23 mouse cellular contexts compared by ENCODE assay signal in genomic region chr3:96426268-96426667, GRCm38 (mm10). TPM values are rescaled to one million over a fixed set of nuclear protein-coding genes. Genes with fewer than 3 reads are reported as not detected.
DNase-seq lines count a peak whose midpoint lies in the region; TF ChIP-seq lines count a peak whose summit lies in the region.
"Had no signal": no experiment of that assay in that cellular context is flagged by ENCODE, and none has a peak within 500 bp of the region (broad histone marks: within the 10 kb centered on the region; RNA-seq: fewer than 3 reads in every experiment).

No protein-coding gene starts in this region.

- no peak for TF ChIP-seq EP300 in MEL (IDR thresholded peaks at IDR 0.05; ENCODE audit: low read depth in 1 of 2, low read length in 2 of 2)

- no peaks in the 10 kb centered on the region for H3K9me3 ChIP-seq in MEL (replicated peaks; ENCODE audit: insufficient read depth, low read length)
- H3K9me3 ChIP-seq: G1E had no signal

- H3K4me1 ChIP-seq in MEL (ENCODE audit: control insufficient read depth in 1 of 2, insufficient read depth in 2 of 2, low read length in 2 of 2): peaks cover 10 to 36% of the 10 kb centered on the region in 2 experiments

- DNase-seq in heart, adult 11 months: peak; percentile 71
- DNase-seq in heart, postnatal 25 days (ENCODE audit: low spot score): no peak
- no peak for DNase-seq in MEL (ENCODE audit: low read depth, low spot score)
- no peak for DNase-seq in urinary bladder, postnatal 4 days (ENCODE audit: low spot score in 2 of 2)
- DNase-seq: adrenal gland, adult 2 months; adrenal gland, adult 8-10 months; adrenal gland, postnatal 10 days; adrenal gland, postnatal 14 days; adrenal gland, postnatal 25 days; adrenal gland, postnatal 36 days; B cell, adult 2 months; cerebellum, adult 11 months; cerebellum, adult 11-12 months; cerebellum, adult 18-20 months; cerebellum, adult 2 months had no signal

- TF ChIP-seq RAD21 in MEL (IDR thresholded peaks at IDR 0.05; ENCODE audit: low read depth, low read length): no peak

- intact Hi-C loops in heart, postnatal 25 days (cut with DNase I): no loop called here

- peaks cover 0 to 38% of the 10 kb centered on the region in 2 experiments; a peak in 2 of 4 replicates for H3K36me3 ChIP-seq in MEL (ENCODE audit: control insufficient read depth in 1 of 2, insufficient read depth in 2 of 2, low read length in 2 of 2)
- H3K36me3 ChIP-seq: G1E had no signal

- TF ChIP-seq POLR2A in MEL (IDR thresholded peaks at IDR 0.05; ENCODE audit: control insufficient read depth in 1 of 2, insufficient read depth in 1 of 2, low read depth in 1 of 2, low read length in 2 of 2, poor library complexity in 1 of 2): no peak

- no peak overlapping the region for H3K4me3 ChIP-seq in MEL (ENCODE audit: control insufficient read depth in 1 of 2, insufficient read depth in 1 of 2, low read depth in 2 of 2, low read length in 2 of 2)

- H3K27ac ChIP-seq in MEL (ENCODE audit: control insufficient read depth, low read depth, low read length): no peak overlapping the region

- no peak for TF ChIP-seq CTCF in MEL (IDR thresholded peaks at IDR 0.05 in 2 of 3, conservative IDR thresholded peaks at IDR 0.05 in 1 of 3; ENCODE audit: control insufficient read depth in 1 of 3, insufficient read depth in 1 of 3, low read depth in 2 of 3, low read length in 3 of 3, poor library complexity in 1 of 3, severe bottlenecking in 1 of 3)

- H3K27me3 ChIP-seq in MEL (ENCODE audit: control insufficient read depth in 1 of 2, insufficient read depth in 2 of 2, low read length in 2 of 2): no peaks in the 10 kb centered on the region
- H3K27me3 ChIP-seq: Patski had no signal

- no peak overlapping the region for H3K9ac ChIP-seq in MEL (ENCODE audit: control insufficient read depth, low read depth, low read length, poor library complexity, severe bottlenecking)

- H3K79me2 ChIP-seq in MEL (ENCODE audit: control insufficient read depth, insufficient read depth, low read length, poor library complexity): no peaks in the 10 kb centered on the region; the same call in 1 of the 2 replicates

TF ChIP-seq in MEL, 35 proteins besides CTCF, POLR2A, EP300 and RAD21:
- TF ChIP-seq GATA1 (IDR thresholded peaks at IDR 0.05; ENCODE audit: low read depth, low read length): peak; percentile 82
- no peak for TF ChIP-seq ZKSCAN1 (IDR thresholded peaks at IDR 0.05; ENCODE audit: low read depth, low read length)

RNA-seq across cellular contexts. Expression of gene BC107364, which starts 25.8 kb away (rescaled TPM):
- total RNA-seq in heart, postnatal 25 days (2021): not detected
- not detected in 2 replicates for total RNA-seq in MEL (2012; rRNA removed)
- under 1 TPM in 1 of 2 experiments, not detected in 1; 0.17 TPM for polyA plus RNA-seq in MEL (2012; ENCODE audit: insufficient read depth in 1 of 2, insufficient read length in 2 of 2, low read depth in 1 of 2, low replicate concordance in 2 of 2, missing spikeins in 1 of 2)
- total RNA-seq: adrenal gland, adult 18-20 months; adrenal gland, adult 2 months; adrenal gland, adult 8-10 months; adrenal gland, postnatal 10 days; adrenal gland, postnatal 14 days; adrenal gland, postnatal 25 days; adrenal gland, postnatal 36 days; adrenal gland, postnatal 4 days; ES-E14 had no signal
- polyA plus RNA-seq: adrenal gland, adult 2 months; brain, embryonic 14.5 days; C2C12; CD4-positive, CD25-positive, alpha-beta regulatory T cell, adult 4 months; cerebellum, adult 2 months; G1E; Patski had no signal
